Mouse (Mus musculus): ENCODE measurements at regions not wholly inside any gene's neighbourhood (a gene's known extent, or its start where the extent isn't known, plus 50 kb on each side); places are given as distances from the start of the nearest gene placed in this dataset.
A peak's percentile ranks its signal among the peaks of the same experiment; 100 is the strongest.

GRCm38 (mm10) chr12:110377306-110377705 is 69.6 kb upstream of the Ppp2r5c start:
- no peak for TF ChIP-seq ZC3H11A (IDR thresholded peaks at IDR 0.05; ENCODE audit: borderline replicate concordance, low read depth, low read length)
- no peaks in the 10 kb centered on the region for H3K9me3 ChIP-seq (ENCODE audit: control insufficient read depth, insufficient read depth, low read depth, low read length)
- H3K9ac ChIP-seq (ENCODE audit: insufficient read depth, low read depth, low read length, poor library complexity, severe bottlenecking) = no peak overlapping the region
- H3K4me1 ChIP-seq (ENCODE audit: control insufficient read depth in 2 of 2, insufficient read depth in 2 of 2, low read length in 2 of 2, poor library complexity in 1 of 2) = no peaks in the 10 kb centered on the region; a peak in 1 of 4 replicates
- H3K27ac ChIP-seq (ENCODE audit: insufficient read depth, low read depth, low read length, poor library complexity, severe bottlenecking) = no peak overlapping the region
- H3K36me3 ChIP-seq (ENCODE audit: control insufficient read depth, insufficient read depth, low read length, poor library complexity, severe bottlenecking) = no peaks in the 10 kb centered on the region
- in situ Hi-C loops (cut with MboI; ENCODE audit: low sequenced_read_pairs in 2 of 2, unreplicated experiment in 2 of 2) = loop anchor here (10.0 to 25.0 kb wide), 3 partner anchors 340 to 373 kb away; no protein-coding TSS in a partner anchor
- DNase-seq (ENCODE audit: low read depth, low spot score) = no peak
- H3K4me3 ChIP-seq (ENCODE audit: insufficient read depth in 1 of 2, low read depth in 1 of 2, low read length in 2 of 2, poor library complexity in 1 of 2, severe bottlenecking in 1 of 2) = no peak overlapping the region

DNA sequence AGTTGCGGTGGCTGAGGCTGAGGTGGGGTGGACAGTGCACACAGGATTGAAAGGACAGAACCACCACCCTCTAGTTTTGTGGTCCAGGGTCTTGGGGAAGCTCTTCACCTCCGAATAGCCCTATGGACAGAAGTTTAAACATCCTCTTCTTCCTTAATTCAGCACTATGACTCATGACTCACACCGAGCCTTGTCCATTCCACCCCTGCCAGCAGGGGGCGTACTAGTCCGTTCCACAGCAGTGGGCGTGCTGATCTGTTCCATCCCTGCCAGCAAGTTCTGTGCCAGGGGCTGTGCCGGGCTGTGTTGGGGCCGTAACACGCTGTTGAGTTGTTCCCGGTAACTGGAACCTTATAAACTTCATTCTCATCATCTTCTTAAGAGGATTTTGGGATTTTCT is 69.2 kb upstream of the Ppp2r5c start:
- no peak overlapping the region for H3K27ac ChIP-seq (ENCODE audit: insufficient read depth, low read depth, low read length, poor library complexity, severe bottlenecking)
- H3K4me3 ChIP-seq (ENCODE audit: insufficient read depth in 1 of 2, low read depth in 1 of 2, low read length in 2 of 2, poor library complexity in 1 of 2, severe bottlenecking in 1 of 2) = no peak overlapping the region
- H3K9me3 ChIP-seq (ENCODE audit: control insufficient read depth, insufficient read depth, low read depth, low read length) = no peaks in the 10 kb centered on the region
- H3K36me3 ChIP-seq (ENCODE audit: control insufficient read depth, insufficient read depth, low read length, poor library complexity, severe bottlenecking) = no peaks in the 10 kb centered on the region
- H3K9ac ChIP-seq (ENCODE audit: insufficient read depth, low read depth, low read length, poor library complexity, severe bottlenecking) = no peak overlapping the region
- H3K4me1 ChIP-seq (ENCODE audit: control insufficient read depth in 2 of 2, insufficient read depth in 2 of 2, low read length in 2 of 2, poor library complexity in 1 of 2) = no peaks in the 10 kb centered on the region; a peak in 1 of 4 replicates
- TF ChIP-seq ZC3H11A (IDR thresholded peaks at IDR 0.05; ENCODE audit: borderline replicate concordance, low read depth, low read length) (no peak), CHD2 (IDR thresholded peaks at IDR 0.05; ENCODE audit: low read depth, low read length) (no peak), MAFK (IDR thresholded peaks at IDR 0.05; ENCODE audit: insufficient read depth, low read depth, low read length) (no peak), ZNF384 (IDR thresholded peaks at IDR 0.05; ENCODE audit: low read depth, low read length) (no peak), HCFC1 (IDR thresholded peaks at IDR 0.05; ENCODE audit: borderline replicate concordance, insufficient read depth, low read length) (no peak)
- in situ Hi-C loops (cut with MboI; ENCODE audit: low sequenced_read_pairs in 2 of 2, unreplicated experiment in 2 of 2) = loop anchor here (10.0 to 25.0 kb wide), 3 partner anchors 340 to 373 kb away; no protein-coding TSS in a partner anchor
- DNase-seq (ENCODE audit: low read depth, low spot score) = peak; percentile 54

- H3K9me3 ChIP-seq (ENCODE audit: control insufficient read depth, insufficient read depth, low read depth, low read length) = no peaks in the 10 kb centered on the region
- in situ Hi-C loops (cut with MboI; ENCODE audit: low sequenced_read_pairs in 2 of 2, unreplicated experiment in 2 of 2) = loop anchor here (10.0 to 25.0 kb wide), 3 partner anchors 341 to 374 kb away; no protein-coding TSS in a partner anchor
- TF ChIP-seq CHD2 (IDR thresholded peaks at IDR 0.05; ENCODE audit: low read depth, low read length) = no peak
- TF ChIP-seq ZC3H11A (IDR thresholded peaks at IDR 0.05; ENCODE audit: borderline replicate concordance, low read depth, low read length) = no peak
- TF ChIP-seq MAFK (IDR thresholded peaks at IDR 0.05; ENCODE audit: insufficient read depth, low read depth, low read length) = no peak
- TF ChIP-seq HCFC1 (IDR thresholded peaks at IDR 0.05; ENCODE audit: borderline replicate concordance, insufficient read depth, low read length) = no peak
- TF ChIP-seq ZNF384 (IDR thresholded peaks at IDR 0.05; ENCODE audit: low read depth, low read length) = no peak
- DNase-seq (ENCODE audit: low read depth, low spot score) = no peak
- no peaks in the 10 kb centered on the region; a peak in 1 of 4 replicates for H3K4me1 ChIP-seq (ENCODE audit: control insufficient read depth in 2 of 2, insufficient read depth in 2 of 2, low read length in 2 of 2, poor library complexity in 1 of 2)
- H3K36me3 ChIP-seq (ENCODE audit: control insufficient read depth, insufficient read depth, low read length, poor library complexity, severe bottlenecking) = no peaks in the 10 kb centered on the region
- H3K27ac ChIP-seq (ENCODE audit: insufficient read depth, low read depth, low read length, poor library complexity, severe bottlenecking) = no peak overlapping the region
- no peak overlapping the region for H3K9ac ChIP-seq (ENCODE audit: insufficient read depth, low read depth, low read length, poor library complexity, severe bottlenecking)
- H3K4me3 ChIP-seq (ENCODE audit: insufficient read depth in 1 of 2, low read depth in 1 of 2, low read length in 2 of 2, poor library complexity in 1 of 2, severe bottlenecking in 1 of 2) = no peak overlapping the region
These were observed 68.6 kb upstream of the Ppp2r5c start for GRCm38 (mm10) chr12:110378302-110378701.

DNA sequence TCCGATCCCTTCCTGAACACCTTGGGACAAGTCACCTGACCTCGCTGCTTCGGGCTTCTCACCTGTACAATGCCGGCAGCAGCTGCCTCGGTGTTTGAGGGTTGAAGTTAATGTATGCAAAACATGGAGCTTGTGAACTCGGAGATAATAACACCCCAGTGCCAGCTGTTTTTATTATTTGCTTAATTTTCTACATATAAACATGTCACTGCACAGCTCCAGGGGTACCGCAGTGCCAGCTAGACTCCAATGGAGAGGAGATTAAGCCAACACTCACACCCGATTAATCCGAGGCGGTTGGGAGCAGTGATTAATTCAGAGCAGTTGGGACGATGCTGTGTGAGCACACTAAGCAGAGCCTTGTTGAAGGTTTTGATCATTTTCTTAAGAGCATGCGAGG is 67.2 kb upstream of the Ppp2r5c start:
- no peak overlapping the region for H3K9ac ChIP-seq (ENCODE audit: insufficient read depth, low read depth, low read length, poor library complexity, severe bottlenecking)
- no peak for DNase-seq (ENCODE audit: low read depth, low spot score)
- no peak for TF ChIP-seq ZC3H11A (IDR thresholded peaks at IDR 0.05; ENCODE audit: borderline replicate concordance, low read depth, low read length)
- no peak for TF ChIP-seq HCFC1 (IDR thresholded peaks at IDR 0.05; ENCODE audit: borderline replicate concordance, insufficient read depth, low read length)
- TF ChIP-seq ZNF384 (IDR thresholded peaks at IDR 0.05; ENCODE audit: low read depth, low read length) = no peak
- TF ChIP-seq CHD2 (IDR thresholded peaks at IDR 0.05; ENCODE audit: low read depth, low read length) = no peak
- no peak for TF ChIP-seq MAFK (IDR thresholded peaks at IDR 0.05; ENCODE audit: insufficient read depth, low read depth, low read length)

More for the DNA sequence above, 67.2 kb upstream of the Ppp2r5c start:
- H3K9me3 ChIP-seq (ENCODE audit: control insufficient read depth, insufficient read depth, low read depth, low read length) = no peaks in the 10 kb centered on the region
- in situ Hi-C loops (cut with MboI; ENCODE audit: low sequenced_read_pairs in 2 of 2, unreplicated experiment in 2 of 2) = loop anchor here (10.0 to 25.0 kb wide), 3 partner anchors 342 to 375 kb away; no protein-coding TSS in a partner anchor
- H3K4me1 ChIP-seq (ENCODE audit: control insufficient read depth in 2 of 2, insufficient read depth in 2 of 2, low read length in 2 of 2, poor library complexity in 1 of 2) = no peaks in the 10 kb centered on the region
- no peaks in the 10 kb centered on the region for H3K36me3 ChIP-seq (ENCODE audit: control insufficient read depth, insufficient read depth, low read length, poor library complexity, severe bottlenecking)
- H3K27ac ChIP-seq (ENCODE audit: insufficient read depth, low read depth, low read length, poor library complexity, severe bottlenecking) = no peak overlapping the region
- no peak overlapping the region for H3K4me3 ChIP-seq (ENCODE audit: insufficient read depth in 1 of 2, low read depth in 1 of 2, low read length in 2 of 2, poor library complexity in 1 of 2, severe bottlenecking in 1 of 2)
